Mouse (Mus musculus) ES-Bruce4 (cell line): ENCODE measurements at regions not wholly inside any gene's neighbourhood (a gene's known extent, or its start where the extent isn't known, plus 50 kb on each side); places are given as distances from the start of the nearest gene placed in this dataset.

Experiments used
- CTCF ChIP-seq: IDR thresholded peaks from one replicate; pipeline ENCODE4 v1.8.1; 2011; ENCODE audit warnings: low read depth, low read length
- POLR2A ChIP-seq: IDR thresholded peaks from one replicate; pipeline ENCODE4 v1.8.1; 2011; ENCODE audit warnings: low read length; ENCODE audit not compliant: insufficient read depth

GRCm38 (mm10) chr8:6164758-6165157 lies 1059.6 kb upstream of the Slc10a2 start:
- TF ChIP-seq CTCF = no peak
- no peak for TF ChIP-seq POLR2A
